Mouse (Mus musculus): ENCODE results near the gene Kif2a. TPM values are rescaled to one million over a fixed set of nuclear protein-coding genes. Genes with fewer than 3 reads are reported as not detected.
"Not testable (repeated sequence)": the region's sequence is repeated elsewhere in the genome, so short reads cannot be mapped to it uniquely, and the experiment has no call there.

The Kif2a gene
- total RNA-seq, 2 experiments from 2014 or later, result 131 to 135 TPM

GRCm38 (mm10) chr13:107025663-107026062, 3.7 kb upstream of the Kif2a start:
- intact Hi-C loops (cut with DNase I), result no loop called here

GRCm38 (mm10) chr13:107022266-107023171, 593 bp upstream of the Kif2a start:
- intact Hi-C loops (cut with DNase I), result no loop called here
- peak; percentile 57 to 80 for DNase-seq (ENCODE audit: low spot score in 2 of 2)

More at GRCm38 (mm10) chr13:107025663-107026062, 3.7 kb upstream of the Kif2a start:
- DNase-seq (ENCODE audit: low spot score in 2 of 2), result no peak

GRCm38 (mm10) chr13:107019443-107019842, 2.5 kb downstream of the Kif2a start:
- intact Hi-C loops (cut with DNase I), result no loop called here
- no peak for DNase-seq (ENCODE audit: low spot score in 2 of 2)

DNA sequence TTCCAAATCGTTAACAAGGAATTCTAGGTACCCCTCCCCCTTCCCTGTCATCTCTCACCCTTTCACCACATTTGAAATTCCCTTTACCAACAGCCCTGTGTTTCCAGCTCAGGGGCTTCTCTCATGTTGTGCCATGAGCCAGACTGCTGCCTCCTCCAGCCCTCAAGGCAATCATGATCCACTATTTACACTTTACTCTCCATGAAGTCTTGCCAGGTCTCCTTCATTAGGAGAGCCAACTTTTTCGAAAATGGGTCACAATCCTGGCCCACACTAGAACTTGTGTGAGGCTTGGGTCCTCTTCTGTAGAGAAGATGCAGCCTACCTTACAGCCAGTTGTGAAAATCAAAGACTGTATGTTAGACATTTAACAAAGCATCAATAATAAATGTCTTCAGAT, 8.0 kb downstream of the Kif2a start:
- DNase-seq (ENCODE audit: low spot score in 2 of 2), result no peak
- intact Hi-C loops (cut with DNase I), result no loop called here

GRCm38 (mm10) chr13:107011618-107012017, 10.3 kb downstream of the Kif2a start:
- no peak for DNase-seq (ENCODE audit: low spot score in 2 of 2)
- intact Hi-C loops (cut with DNase I), result no loop called here

GRCm38 (mm10) chr13:107008174-107008573, 13.8 kb downstream of the Kif2a start:
- intact Hi-C loops (cut with DNase I), result no loop called here
- no peak for DNase-seq (ENCODE audit: low spot score in 2 of 2)

DNA sequence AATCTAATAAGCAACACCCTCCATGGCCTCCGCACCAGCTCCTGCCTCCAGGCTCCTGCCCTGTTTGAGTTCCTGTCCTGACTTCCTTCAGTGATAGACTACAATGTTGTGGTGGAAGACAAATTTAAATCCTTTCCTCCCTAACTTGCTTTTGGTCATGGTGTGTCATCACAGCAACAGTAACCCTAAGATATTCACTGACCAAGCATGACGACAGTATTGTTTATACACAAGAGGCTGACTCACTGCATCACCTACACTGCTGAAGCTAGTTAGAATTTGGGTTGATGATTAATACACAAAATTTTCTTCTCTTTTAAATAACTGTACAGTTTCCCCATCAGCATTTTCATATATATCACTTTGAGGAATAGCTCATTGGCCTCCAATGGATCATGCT, 18.7 kb downstream of the Kif2a start:
- no peak for DNase-seq (ENCODE audit: low spot score in 2 of 2)
- intact Hi-C loops (cut with DNase I), result no loop called here

GRCm38 (mm10) chr13:106998671-106999070, 23.3 kb downstream of the Kif2a start:
- intact Hi-C loops (cut with DNase I), result no loop called here
- no peak for DNase-seq (ENCODE audit: low spot score in 2 of 2)

- intact Hi-C loops (cut with DNase I), result no loop called here
- no peak for DNase-seq (ENCODE audit: low spot score in 2 of 2)
These were observed 23.9 kb downstream of the Kif2a start for GRCm38 (mm10) chr13:106998026-106998425.

DNA sequence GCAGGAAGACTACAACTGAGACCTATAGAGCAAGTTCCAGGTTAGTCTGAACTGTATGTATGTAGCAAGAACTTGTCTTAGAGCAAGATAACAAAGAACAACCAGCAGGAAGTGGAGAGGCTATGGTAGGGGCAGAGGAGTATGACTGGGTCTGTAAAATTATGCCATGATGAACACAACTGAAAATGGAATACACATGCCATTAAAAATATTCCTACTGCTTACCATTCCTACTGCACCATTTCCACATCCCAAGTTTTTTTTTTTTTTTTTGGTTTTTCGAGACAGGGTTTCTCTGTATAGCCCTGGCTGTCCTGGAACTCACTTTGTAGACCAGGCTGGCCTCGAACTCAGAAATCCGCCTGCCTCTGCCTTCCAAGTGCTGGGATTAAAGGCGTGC, 24.4 kb downstream of the Kif2a start:
- DNase-seq (ENCODE audit: low spot score in 2 of 2); intact Hi-C loops (cut with DNase I): not testable (repeated sequence)

GRCm38 (mm10) chr13:106996891-106997290, 25.0 kb downstream of the Kif2a start:
- intact Hi-C loops (cut with DNase I), result no loop called here
- DNase-seq (ENCODE audit: low spot score in 2 of 2), result no peak

- intact Hi-C loops (cut with DNase I), result no loop called here
- no peak for DNase-seq (ENCODE audit: low spot score in 2 of 2)
These were observed 60.4 kb downstream of the Kif2a start for GRCm38 (mm10) chr13:106961496-106961895.

DNA sequence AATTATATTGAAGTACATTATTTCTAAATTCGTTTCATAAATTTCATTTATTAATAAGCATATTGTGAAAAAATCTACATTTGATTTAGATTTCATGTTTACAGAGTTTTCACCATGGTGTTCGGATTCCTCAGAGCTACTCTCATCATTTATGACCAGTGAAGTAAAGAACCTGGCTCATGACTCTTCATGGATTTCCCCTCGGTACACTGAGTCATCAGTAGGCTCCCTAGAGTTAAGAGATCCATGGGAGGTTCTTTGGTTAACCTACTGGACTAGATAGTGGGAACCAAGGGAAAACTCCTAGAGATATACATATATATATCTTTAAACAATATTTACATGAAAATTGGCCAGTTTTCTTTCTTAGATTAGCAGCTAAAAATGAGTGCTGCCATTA, 61.4 kb downstream of the Kif2a start:
- no peak for DNase-seq (ENCODE audit: low spot score in 2 of 2)
- intact Hi-C loops (cut with DNase I), result no loop called here

DNA sequence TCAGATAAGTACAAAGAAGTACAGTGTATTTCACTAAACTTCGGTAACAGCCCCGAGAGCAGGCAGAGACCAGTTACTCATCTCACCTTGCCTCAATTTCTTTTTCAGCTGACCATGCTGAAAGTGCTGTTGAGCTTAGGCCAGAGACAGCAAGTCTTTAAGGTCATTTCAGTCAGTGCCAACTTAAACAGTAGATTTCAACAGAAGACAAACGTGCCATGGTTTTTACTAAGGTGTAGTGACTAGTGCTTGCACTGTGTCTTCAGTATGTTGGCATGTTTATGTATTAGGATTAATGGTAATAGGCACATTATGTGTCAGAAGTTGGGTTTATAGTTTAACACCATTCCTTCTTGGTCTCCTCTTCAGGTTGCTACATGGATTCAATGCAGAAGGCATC, 63.6 kb downstream of the Kif2a start:
- intact Hi-C loops (cut with DNase I), result no loop called here
- no peak for DNase-seq (ENCODE audit: low spot score in 2 of 2)

- intact Hi-C loops (cut with DNase I), result no loop called here
- no peak for DNase-seq (ENCODE audit: low spot score in 2 of 2)
These were observed 64.4 kb downstream of the Kif2a start for GRCm38 (mm10) chr13:106957554-106957953.

DNA sequence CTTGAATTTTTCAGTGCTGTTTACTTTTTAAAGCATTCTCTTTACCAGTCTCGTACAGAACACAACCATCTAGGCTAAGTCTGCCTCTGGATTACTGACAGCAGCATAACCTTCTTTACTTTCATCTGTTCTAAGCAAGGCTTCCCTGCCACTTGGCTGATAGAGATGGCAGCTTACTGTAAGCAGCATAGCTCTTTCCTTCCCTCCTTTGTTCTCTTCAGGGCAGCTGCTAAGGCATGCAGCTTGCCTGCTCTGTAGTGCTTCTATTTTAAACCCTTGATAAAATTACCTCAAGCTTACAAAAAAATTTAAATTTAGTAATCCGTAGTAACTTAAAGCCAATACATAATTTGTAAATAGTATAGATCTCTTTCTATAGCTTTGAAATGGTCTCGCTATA, 67.0 kb downstream of the Kif2a start:
- no peak for DNase-seq (ENCODE audit: low spot score in 2 of 2)
- intact Hi-C loops (cut with DNase I), result no loop called here

DNA sequence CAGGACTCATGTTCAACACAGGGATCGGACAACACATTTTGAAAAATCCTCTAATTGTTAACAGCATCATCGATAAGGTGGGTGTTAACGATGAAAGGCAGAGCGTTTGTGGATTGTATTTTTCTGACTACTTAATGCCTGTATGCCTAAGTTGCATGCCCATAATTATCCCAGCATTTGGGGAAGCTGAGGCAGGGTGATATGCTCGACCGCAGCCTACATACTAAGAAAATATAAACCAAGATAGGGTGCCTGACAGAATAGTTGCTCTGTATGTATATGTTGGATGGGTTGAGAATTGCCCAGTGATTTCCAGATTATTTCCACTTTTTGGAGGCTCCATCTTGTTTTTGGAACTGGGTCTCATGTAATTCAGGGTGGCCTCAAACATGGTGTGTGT, 74.3 kb downstream of the Kif2a start:
- no peak for DNase-seq (ENCODE audit: low spot score in 2 of 2)
- intact Hi-C loops (cut with DNase I), result loop anchor here (5.0 to 10.0 kb wide), 2 partner anchors 155 to 1207 kb away; partner anchors contain the start of genes Ercc8 and Ndufaf2

GRCm38 (mm10) chr13:106946594-106947540, 75.1 kb downstream of the Kif2a start, which contains the start of gene Dimt1:
Gene Dimt1 (plus strand): TSS chr13:106947127.
- intact Hi-C loops (cut with DNase I), result loop anchor here (5.0 to 10.0 kb wide), 2 partner anchors 155 to 1208 kb away; partner anchors contain the start of genes Ercc8 and Ndufaf2

GRCm38 (mm10) chr13:106945518-106945917, 76.4 kb downstream of the Kif2a start:
- intact Hi-C loops (cut with DNase I), result loop anchor here (5.0 to 10.0 kb wide), 2 partner anchors 157 to 1209 kb away; partner anchors contain the start of genes Ercc8 and Ndufaf2
- DNase-seq (ENCODE audit: low spot score in 2 of 2), result no peak

More at GRCm38 (mm10) chr13:106946594-106947540, 75.1 kb downstream of the Kif2a start, which contains the start of gene Dimt1:
- peak; percentile 96 to 97 for DNase-seq (ENCODE audit: low spot score in 2 of 2)

GRCm38 (mm10) chr13:106942721-106943120, 79.2 kb downstream of the Kif2a start:
- intact Hi-C loops (cut with DNase I), result loop anchor here (10.0 kb wide), 1 partner anchor 1212 kb away; the partner anchor contains the start of genes Ercc8 and Ndufaf2
- no peak for DNase-seq (ENCODE audit: low spot score in 2 of 2)
